Mouse (Mus musculus): Measurements from ENCODE around the gene Magoh.
A peak's percentile ranks its signal among the peaks of the same experiment; 100 is the strongest.

Gene Magoh

GRCm38 (mm10) chr4:107889731-107890432 lies 10.3 kb downstream of the Magoh start, which contains the start of gene 0610037L13Rik:
Gene 0610037L13Rik, plus strand, starts transcription at chr4:107889813.
- DNase-seq (ENCODE audit: low read depth, low spot score), result peak; percentile 98

- DNase-seq (ENCODE audit: low read depth, low spot score), result peak; percentile 59
Observed at GRCm38 (mm10) chr4:107892663-107893062, 13.1 kb downstream of the Magoh start.

GRCm38 (mm10) chr4:107899211-107899927 lies 19.8 kb downstream of the Magoh start:
- no peak for DNase-seq (ENCODE audit: low read depth, low spot score)

GRCm38 (mm10) chr4:107900206-107900605 lies 20.7 kb downstream of the Magoh start:
- no peak for DNase-seq (ENCODE audit: low read depth, low spot score)

DNA sequence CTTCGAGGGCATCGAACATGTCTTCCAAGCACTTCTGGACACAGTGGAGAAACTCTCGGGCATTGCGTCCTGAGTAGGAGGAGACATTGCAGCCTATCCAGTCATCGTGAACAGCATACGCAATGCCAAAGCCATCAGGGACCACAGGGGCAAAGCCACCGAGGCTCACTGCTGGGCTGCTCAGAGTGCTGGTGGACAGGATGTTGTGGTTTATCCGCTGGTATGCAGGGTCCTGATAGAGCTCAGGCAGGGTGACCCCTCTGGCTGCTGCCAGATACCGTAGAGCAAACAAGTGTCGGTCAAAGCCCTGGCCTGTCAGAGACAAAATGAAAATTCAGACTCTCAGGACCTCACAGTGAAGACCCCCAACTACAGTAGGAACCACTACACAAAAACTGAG lies 24.7 kb downstream of the Magoh start:
- DNase-seq (ENCODE audit: low read depth, low spot score), result no peak

GRCm38 (mm10) chr4:107906561-107906960 lies 27.0 kb downstream of the Magoh start:
- no peak for DNase-seq (ENCODE audit: low read depth, low spot score)

- no peak for DNase-seq (ENCODE audit: low read depth, low spot score)
Observed at GRCm38 (mm10) chr4:107910020-107910419, 30.5 kb downstream of the Magoh start.

DNA sequence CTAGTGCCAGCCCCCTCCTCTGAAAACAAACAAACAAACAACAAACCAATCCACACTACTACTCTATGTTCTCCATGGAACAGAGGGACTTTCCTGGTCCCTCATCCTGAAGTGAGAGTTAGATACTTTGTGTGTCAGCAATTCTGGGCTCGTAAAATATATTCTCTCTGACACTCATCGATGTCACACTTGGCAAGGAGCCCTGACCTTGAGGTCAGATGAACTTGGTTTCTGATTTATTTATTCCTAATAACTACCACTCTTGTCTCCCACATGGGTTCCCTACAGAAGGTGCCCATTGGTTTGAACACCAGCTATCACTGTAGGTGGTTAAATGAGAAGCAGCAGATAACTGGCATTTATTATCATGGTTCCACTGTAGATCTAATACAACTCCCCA lies 40.8 kb downstream of the Magoh start:
- peak; percentile 13 for DNase-seq (ENCODE audit: low read depth, low spot score)

- DNase-seq (ENCODE audit: low read depth, low spot score), result peak; percentile 21
Observed at GRCm38 (mm10) chr4:107921152-107921695, 41.7 kb downstream of the Magoh start.

DNA sequence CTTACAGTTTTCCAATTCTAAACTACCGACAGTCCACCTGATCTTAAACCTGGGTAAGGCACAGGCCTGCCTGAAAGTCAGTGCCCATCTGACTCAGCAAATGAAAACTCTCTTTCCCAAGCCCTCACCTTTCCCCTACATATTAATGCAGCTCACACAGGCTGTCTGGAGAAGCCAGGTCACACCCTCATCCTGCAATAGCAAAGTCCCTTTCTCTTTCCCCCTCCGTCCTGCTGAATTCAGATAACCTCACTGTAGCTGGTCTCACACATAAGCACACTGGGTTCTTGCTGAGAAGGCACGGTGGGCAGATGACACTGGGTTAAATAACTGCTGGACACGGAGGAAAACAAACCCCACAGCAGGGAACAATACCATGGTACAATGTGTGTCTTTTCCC lies 42.4 kb downstream of the Magoh start:
- DNase-seq (ENCODE audit: low read depth, low spot score), result peak; percentile 54

GRCm38 (mm10) chr4:107923145-107923802 lies 43.7 kb downstream of the Magoh start, which contains the start of gene Cpt2:
Gene Cpt2, minus strand, starts transcription at chr4:107923610.
- DNase-seq (ENCODE audit: low read depth, low spot score), result peak; percentile 95

DNA sequence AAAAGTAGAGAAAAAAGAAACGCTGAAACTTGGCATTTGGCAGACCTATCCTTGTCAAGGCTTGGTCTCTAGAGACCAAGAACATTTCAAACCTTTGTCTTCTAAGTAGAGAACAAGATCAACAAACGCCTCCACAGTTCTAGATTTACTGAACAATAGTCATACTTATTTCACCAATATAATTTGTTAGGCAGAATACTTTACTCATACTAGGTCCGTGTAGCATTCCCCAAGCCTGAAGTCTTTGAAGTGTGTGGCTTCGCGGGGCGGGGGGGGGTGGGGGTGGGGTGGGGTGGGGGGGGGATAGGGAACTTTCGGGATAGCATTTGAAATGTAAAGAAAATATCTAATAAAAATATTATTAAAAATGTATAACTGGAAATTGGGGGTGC lies 44.2 kb downstream of the Magoh start:
- no peak for DNase-seq (ENCODE audit: low read depth, low spot score)

DNA sequence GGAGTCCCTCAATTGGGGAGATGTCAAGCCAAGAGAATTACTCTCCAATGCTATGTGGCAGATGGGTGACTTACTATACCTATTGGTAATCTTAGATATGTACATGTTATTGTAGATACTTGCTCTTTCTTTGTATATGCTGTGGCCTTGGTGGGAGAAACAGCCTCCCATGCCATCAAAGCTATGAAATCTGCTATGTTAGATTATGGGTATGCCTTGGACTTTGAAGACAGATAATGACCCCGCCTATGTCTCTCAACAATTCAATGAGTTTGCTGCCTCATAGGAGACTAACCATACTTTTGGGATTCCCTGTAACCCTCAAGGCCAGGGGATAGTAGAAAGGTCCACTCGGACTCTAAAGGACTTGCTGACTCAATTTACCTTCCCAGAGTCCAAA lies 48.7 kb downstream of the Magoh start:
- no peak for DNase-seq (ENCODE audit: low read depth, low spot score)

DNA sequence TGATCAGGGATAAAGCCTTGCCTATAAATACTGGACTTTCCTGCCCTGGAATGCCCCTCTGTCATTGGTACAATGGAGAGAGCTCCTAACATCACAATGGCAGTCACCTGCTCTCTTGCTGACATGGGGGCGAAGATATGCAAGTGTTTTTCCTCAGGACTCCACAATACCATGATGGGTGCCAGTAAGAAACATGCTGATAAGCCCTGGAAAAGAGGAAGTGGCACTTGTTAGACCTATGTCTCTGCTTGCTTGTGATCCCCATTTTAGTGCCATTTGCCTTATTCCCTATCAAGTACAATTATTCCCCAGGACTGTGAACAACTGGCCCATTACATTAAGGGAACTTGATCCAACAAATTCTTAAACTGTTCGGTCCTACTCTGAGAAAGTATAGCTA lies 49.2 kb downstream of the Magoh start:
- no peak for DNase-seq (ENCODE audit: low read depth, low spot score)

DNA sequence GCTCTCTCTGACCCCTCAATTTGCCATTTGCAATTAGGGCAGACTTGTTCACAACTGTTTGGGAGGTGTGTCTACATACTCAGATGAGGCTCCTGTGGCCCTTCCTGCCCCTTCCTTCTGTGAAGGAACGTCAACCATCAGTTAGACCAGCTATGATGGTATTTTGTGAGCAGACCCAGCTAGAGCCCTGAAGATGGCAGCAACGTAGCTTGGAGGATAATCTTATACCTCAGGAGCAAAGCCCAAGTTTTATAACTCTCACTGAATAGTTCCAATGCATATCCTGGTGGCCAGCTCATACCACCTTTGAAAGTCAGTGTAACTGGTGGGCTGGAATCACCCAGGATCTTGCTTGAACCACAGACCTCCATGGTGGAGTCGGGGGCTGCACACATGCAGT lies 51.9 kb downstream of the Magoh start:
- DNase-seq (ENCODE audit: low read depth, low spot score), result peak; percentile 23

DNA sequence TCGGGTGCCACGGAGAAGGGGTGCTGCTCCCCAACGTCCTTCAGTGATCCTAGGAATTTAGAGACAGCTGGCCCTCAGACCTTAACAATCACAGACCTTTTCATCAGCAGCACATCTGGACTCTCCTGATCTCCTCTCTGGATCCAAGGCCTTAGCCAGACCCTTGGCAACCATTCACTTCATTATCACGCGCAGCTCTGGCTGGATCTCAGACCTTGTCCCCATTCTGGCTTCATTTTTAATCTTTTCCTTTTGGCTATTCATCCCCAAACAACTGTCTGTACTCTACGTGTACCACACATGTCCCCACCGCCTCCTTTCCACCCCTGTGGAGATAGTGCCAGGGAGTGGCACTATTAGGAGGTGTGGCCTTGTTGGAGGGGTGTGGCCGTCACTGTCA lies 53.7 kb downstream of the Magoh start:
- no peak for DNase-seq (ENCODE audit: low read depth, low spot score)

DNA sequence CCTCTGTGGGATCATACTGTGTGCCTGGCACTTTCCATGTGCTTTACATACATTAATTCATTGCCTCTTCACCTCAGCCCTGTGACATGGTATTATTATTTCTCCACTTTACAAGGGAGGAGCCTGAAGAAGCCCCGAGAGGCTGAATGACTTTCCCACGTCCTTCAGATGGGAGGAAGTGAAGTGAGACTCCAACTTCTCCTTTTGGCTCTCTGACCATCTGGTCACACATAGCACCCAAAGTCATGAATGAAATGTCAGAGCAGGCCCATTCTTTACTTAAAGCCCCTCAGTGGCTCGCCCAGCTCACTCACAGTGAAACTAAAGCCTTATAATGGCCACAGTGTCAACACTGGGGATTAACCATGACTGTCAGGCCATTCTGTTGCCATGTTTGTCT lies 55.7 kb downstream of the Magoh start:
- no peak for DNase-seq (ENCODE audit: low read depth, low spot score)

Measured in 3T3-L1 (cell line).